Mouse (Mus musculus) frontal cortex, postnatal 36 days (tissue): ENCODE measurements around the gene Per2.

ENCODE experiments used
- DNase-seq, 2 experiments: peaks; one replicate each; pipeline ENCODE4 v3.0.0; 2022; ENCODE audit warnings: low spot score in 2 of 2

Per2 gene

DNA sequence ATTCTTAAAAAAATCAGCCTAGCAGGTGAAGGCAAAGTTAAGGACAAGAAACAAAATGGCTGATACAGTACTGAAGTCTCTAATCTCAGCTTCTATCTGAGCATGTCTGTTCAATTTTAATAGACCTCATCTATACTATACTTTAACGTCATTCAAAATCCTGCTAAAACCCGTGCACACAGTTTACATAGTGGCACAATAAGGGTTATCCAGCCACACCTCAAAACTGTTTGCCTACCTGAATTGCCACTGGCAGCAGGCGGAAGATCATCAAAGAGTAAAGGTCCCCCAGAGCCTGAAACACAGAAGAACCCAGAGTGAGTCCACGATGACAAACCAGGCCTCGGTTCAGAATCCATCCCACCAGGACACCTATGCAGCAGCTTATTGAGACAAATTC, 68.8 kb downstream of the Per2 start:
- DNase-seq: no peak

DNA sequence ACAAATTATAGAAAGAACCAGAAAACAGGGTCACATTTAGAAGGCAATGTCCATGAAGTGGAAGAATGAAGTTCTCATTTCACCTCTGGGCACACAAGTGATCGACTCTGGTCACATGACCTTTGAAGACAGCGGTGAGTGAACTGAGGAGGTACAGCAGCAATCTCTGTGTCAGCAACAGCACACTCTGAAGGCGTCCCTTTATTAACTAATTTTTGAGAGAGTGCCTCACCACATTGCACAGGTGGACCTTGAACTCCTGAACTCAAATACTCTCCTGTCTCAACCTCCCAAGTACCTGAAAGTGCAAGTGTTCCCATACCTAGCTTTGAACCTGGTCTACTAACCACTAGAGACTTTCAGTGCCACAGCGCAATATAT, 78.0 kb downstream of the Per2 start:
- no peak for DNase-seq

DNA sequence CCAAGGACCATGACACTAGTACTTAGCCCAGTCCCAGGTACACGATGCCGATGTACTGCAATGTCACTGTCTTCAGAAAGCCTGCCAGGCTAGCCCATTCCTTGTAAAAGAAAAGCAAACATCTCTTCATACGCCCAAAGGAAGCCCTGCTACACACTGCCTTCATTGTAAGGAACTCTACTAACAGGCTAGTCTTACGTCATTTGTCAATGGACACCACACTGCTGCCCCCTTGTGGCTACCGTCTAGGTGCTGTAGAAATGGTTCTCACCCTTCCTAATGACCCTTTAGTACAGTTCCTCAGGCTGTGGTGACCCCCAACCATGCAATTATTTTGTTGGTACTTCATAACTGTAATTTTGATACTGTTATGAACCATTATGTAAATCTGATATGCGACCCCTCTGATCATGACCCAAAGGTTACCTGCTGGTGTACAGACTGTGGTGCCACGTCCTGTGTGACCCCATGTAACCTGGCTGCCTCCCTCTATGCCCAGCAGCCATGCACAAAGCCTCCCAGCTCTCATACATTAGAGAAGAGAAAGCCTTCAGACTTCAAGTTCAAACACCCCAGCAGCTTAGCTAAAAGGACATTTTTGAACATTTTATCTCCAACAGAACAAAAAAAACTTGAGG, 78.6 kb downstream of the Per2 start:
- DNase-seq: peak; percentile 73 to 80

DNA sequence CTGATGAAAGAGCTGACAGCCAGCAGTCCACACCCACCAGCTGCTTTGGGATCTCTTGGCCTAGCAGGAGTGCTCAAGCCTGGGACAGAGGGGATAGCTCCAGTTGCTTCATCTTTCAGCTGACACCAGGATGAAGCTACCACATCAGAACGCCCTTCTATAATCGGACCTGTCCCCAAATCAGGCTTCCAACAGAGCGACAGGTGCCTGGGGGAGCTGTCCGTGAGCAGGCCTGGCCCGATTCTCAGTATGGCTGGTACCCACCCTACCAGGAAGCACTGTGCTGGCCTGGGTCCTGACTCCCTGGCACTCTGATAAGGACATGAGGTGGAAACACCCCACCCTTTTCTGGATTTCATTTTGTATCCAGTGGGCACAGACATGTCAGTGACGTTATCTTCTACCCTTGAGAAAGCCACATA, 85.7 kb downstream of the Per2 start:
- no peak for DNase-seq

DNA sequence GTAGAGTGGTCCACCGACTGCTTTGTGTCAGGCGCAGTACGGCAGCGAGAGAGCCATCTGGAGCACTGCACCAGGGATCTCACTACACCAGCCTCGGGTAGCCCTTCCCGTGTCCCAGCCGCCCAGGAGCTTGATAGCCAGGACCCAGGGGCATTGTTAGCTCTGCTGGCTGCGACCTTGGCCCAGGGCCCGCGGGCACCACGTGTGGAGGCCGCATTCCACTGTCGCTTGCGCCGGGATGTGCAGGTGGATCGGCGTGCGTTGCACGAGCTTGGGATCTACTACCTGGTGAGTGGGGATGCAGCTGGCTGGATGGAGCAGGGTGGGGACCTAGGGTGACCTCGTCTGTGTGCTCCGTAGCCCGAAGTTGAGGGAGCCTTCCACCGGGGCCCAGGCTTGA, 89.1 kb downstream of the Per2 start:
- DNase-seq: no peak

DNA sequence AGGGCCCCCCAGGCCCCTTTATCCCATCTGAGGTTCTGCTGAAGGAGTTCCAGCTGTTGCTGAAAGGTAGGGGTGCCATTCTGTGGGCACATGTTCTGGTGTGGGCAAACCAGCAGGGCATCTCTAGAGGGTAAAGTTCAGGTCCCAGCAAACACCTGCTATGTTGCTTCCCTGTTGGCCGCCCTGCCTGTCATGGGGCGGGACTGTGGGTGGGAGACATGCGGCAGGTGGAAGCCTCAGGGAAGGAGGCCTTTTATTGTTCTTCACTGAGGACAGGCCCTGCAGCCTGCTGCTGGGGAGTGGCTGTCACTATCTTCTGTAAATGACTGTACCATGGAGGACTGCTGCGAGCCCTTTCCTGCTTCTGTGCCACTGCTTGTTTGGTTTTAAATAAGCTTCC, 89.7 kb downstream of the Per2 start:
- DNase-seq: no peak

DNA sequence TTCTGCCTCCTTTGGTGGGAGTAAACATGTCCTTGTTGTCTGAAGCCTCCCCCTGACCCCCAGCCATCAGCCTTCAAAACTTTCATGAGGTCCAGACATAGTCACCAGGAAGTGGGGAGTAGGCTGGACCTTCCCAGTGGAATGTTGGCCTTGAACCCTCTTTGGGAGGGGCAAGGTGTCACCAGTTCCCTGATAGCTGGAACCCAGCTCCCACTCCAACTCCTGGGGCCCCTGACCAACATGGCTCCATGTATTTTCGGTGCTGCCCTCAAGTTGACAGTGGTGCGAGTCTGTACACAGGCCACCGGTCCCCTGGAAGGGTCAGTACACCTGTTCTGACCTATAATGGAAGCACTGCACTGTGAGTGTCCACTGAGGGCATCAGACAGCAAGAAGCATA, 91.8 kb downstream of the Per2 start:
- no peak for DNase-seq

DNA sequence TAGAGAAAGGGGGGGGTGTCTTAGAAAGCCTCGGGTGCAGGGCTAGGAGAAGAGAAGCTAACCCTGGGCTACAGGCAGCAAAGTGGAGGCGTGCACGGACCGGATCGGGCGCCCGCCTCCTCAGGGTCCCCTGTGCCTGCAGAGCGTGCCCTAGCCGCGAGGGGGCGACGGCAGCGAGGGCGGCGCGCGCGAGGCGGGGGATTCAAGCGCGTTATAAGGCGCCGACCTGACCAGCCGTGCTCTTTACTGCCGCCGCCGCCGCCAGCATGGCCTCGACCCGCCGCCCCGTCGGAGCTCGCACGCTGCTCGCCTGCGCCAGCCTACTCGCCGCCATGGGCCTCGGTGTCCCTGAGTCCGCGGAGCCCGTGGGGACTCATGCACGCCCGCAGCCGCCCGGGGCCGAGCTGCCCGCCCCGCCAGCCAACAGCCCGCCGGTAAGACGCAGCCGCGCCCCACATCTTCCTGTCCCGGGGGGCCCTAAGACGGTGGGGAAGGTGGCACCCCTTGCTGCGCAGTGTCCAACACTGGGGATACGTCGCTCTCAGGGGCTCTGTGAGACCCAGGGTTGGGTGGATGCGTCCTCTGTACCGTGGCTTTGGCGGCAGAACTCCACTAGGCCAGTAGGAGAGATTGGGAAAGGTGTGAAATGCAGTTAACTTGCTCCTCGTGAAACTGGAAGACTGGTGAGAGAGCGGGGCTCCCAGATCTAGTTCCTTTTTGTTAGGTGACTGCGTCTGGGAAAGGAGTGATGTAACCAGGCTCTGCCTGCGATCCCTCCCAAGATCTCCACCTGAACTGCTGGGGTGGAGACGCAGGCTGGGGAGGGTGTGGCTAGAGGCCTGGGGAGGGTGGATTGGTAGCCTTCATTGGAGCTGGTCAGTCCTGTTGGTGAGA, 92.7 kb downstream of the Per2 start, which contains the start of gene Erfe:
TSS of gene Erfe (plus strand) at position 216 of the 894 bp plus-strand sequence.
- DNase-seq: peak; percentile 34 to 37
